ENCODE assay signal across 8 mouse cellular contexts in genomic region chr1:136136547-136136946, GRCm38 (mm10). TPM values are rescaled to one million over a fixed set of nuclear protein-coding genes. Genes with fewer than 3 reads are reported as not detected.
DNase-seq lines count a peak whose midpoint lies in the region; ATAC-seq and TF ChIP-seq lines count a peak whose summit lies in the region.

No protein-coding gene starts in this region.

- no peaks in the 10 kb centered on the region for H3K9me3 ChIP-seq in lung, embryonic 14.5 days (ENCODE audit: low read depth, low read length)
- H3K9me3 ChIP-seq in embryonic facial prominence, embryonic 15.5 days (replicated peaks) = no peaks in the 10 kb centered on the region
- H3K9me3 ChIP-seq in limb, embryonic 14.5 days (ENCODE audit: control insufficient read depth, low read length) = no peaks in the 10 kb centered on the region
- no peaks in the 10 kb centered on the region for H3K9me3 ChIP-seq in kidney, embryonic 16.5 days (ENCODE audit: low read length)

- TF ChIP-seq CTCF in lung, embryonic 14.5 days (IDR thresholded peaks at IDR 0.05; ENCODE audit: low read depth) = no peak
- no peak for TF ChIP-seq CTCF in lung, adult 2 months (IDR thresholded peaks at IDR 0.05; ENCODE audit: insufficient read depth, low read length)
- no peak for TF ChIP-seq CTCF in olfactory bulb, adult 2 months (IDR thresholded peaks at IDR 0.05; ENCODE audit: insufficient read depth, low read depth, low read length)

- peak; percentile 80 for ATAC-seq in lung, embryonic 14.5 days (ENCODE audit: insufficient read depth)
- ATAC-seq in embryonic facial prominence, embryonic 15.5 days (ENCODE audit: insufficient number of reproducible peaks, low FRiP score, low TSS enrichment, low read depth) = peak; percentile 40
- ATAC-seq in limb, embryonic 14.5 days (ENCODE audit: low FRiP score, low read depth) = peak; percentile 27; the same call in 1 of the 2 replicates
- ATAC-seq in inflammation-experienced regulatory T-cells, adult 6 months = no peak
- ATAC-seq in kidney, embryonic 16.5 days (ENCODE audit: low FRiP score, low TSS enrichment) = no peak
- ATAC-seq in granulocyte monocyte progenitor cell, adult 5-6 weeks (replicated peaks; ENCODE audit: poor library complexity, severe bottlenecking) = no peak

- no peak overlapping the region for H3K4me3 ChIP-seq in lung, embryonic 14.5 days (ENCODE audit: low read depth, low read length)
- no peak overlapping the region for H3K4me3 ChIP-seq in lung, adult 2 months (replicated peaks; ENCODE audit: extremely low read depth, low read depth, low read length)
- no peak overlapping the region for H3K4me3 ChIP-seq in embryonic facial prominence, embryonic 15.5 days (replicated peaks)
- H3K4me3 ChIP-seq in limb, embryonic 14.5 days (replicated peaks; ENCODE audit: low read length) = no peak overlapping the region
- H3K4me3 ChIP-seq in olfactory bulb, adult 2 months (ENCODE audit: insufficient read depth, low read depth, low read length) = no peak overlapping the region
- H3K4me3 ChIP-seq in kidney, embryonic 16.5 days (ENCODE audit: low read length) = no peak overlapping the region

- no peaks in the 10 kb centered on the region for H3K36me3 ChIP-seq in lung, embryonic 14.5 days (ENCODE audit: insufficient read depth)
- no peaks in the 10 kb centered on the region for H3K36me3 ChIP-seq in embryonic facial prominence, embryonic 15.5 days
- no peaks in the 10 kb centered on the region for H3K36me3 ChIP-seq in limb, embryonic 14.5 days (ENCODE audit: control insufficient read depth, insufficient read depth, low read length)
- no peaks in the 10 kb centered on the region for H3K36me3 ChIP-seq in kidney, embryonic 16.5 days (ENCODE audit: insufficient read depth, low read length)

- no peaks in the 10 kb centered on the region for H3K27me3 ChIP-seq in lung, embryonic 14.5 days (ENCODE audit: insufficient read depth, low read length)
- no peaks in the 10 kb centered on the region for H3K27me3 ChIP-seq in embryonic facial prominence, embryonic 15.5 days
- no peaks in the 10 kb centered on the region for H3K27me3 ChIP-seq in limb, embryonic 14.5 days (ENCODE audit: control insufficient read depth, insufficient read depth, low read length)
- H3K27me3 ChIP-seq in kidney, embryonic 16.5 days (ENCODE audit: insufficient read depth, low read length) = no peaks in the 10 kb centered on the region

- peak overlapping the region; percentile 85 for H3K27ac ChIP-seq in lung, embryonic 14.5 days (ENCODE audit: low read depth)
- H3K27ac ChIP-seq in embryonic facial prominence, embryonic 15.5 days (replicated peaks) = peak overlapping the region; percentile 61
- peak overlapping the region; percentile 67 for H3K27ac ChIP-seq in limb, embryonic 14.5 days (replicated peaks; ENCODE audit: low read depth, low read length)
- peak overlapping the region; percentile 47 for H3K27ac ChIP-seq in olfactory bulb, adult 2 months (ENCODE audit: insufficient read depth, low read depth, low read length)
- no peak overlapping the region for H3K27ac ChIP-seq in kidney, embryonic 16.5 days (ENCODE audit: low read length)

- H3K9ac ChIP-seq in lung, embryonic 14.5 days = no peak overlapping the region
- no peak overlapping the region for H3K9ac ChIP-seq in embryonic facial prominence, embryonic 15.5 days
- H3K9ac ChIP-seq in limb, embryonic 14.5 days (ENCODE audit: low read depth, low read length, severe bottlenecking) = no peak overlapping the region
- H3K9ac ChIP-seq in kidney, embryonic 16.5 days (replicated peaks; ENCODE audit: low read length) = no peak overlapping the region

- 30% methylated on average over 4 of the region's 4 CpGs for WGBS in lung, embryonic 14.5 days
- WGBS in lung, adult 2 months = 58% methylated on average over 4 of the region's 4 CpGs
- 41% methylated on average over 4 of the region's 4 CpGs for WGBS in embryonic facial prominence, embryonic 15.5 days
- 29% methylated on average over 4 of the region's 4 CpGs for WGBS in limb, embryonic 14.5 days
- WGBS in olfactory bulb, adult 2 months = 48% methylated on average over 4 of the region's 4 CpGs
- WGBS in kidney, embryonic 16.5 days = 47% methylated on average over 4 of the region's 4 CpGs

- peak overlapping the region; percentile 29; the same call in 1 of the 2 replicates for H3K4me2 ChIP-seq in lung, embryonic 14.5 days
- no peak overlapping the region for H3K4me2 ChIP-seq in embryonic facial prominence, embryonic 15.5 days (replicated peaks)
- peak overlapping the region; percentile 11; the same call in 1 of the 2 replicates for H3K4me2 ChIP-seq in limb, embryonic 14.5 days (replicated peaks; ENCODE audit: low read depth, low read length, severe bottlenecking)
- no peak overlapping the region for H3K4me2 ChIP-seq in kidney, embryonic 16.5 days (replicated peaks; ENCODE audit: low read depth, low read length)

- peaks cover 76% of the 10 kb centered on the region for H3K4me1 ChIP-seq in lung, embryonic 14.5 days (ENCODE audit: insufficient read depth)
- peaks cover 42% of the 10 kb centered on the region for H3K4me1 ChIP-seq in lung, adult 2 months (ENCODE audit: control insufficient read depth, insufficient read depth, low read length)
- H3K4me1 ChIP-seq in embryonic facial prominence, embryonic 15.5 days = peaks cover 98% of the 10 kb centered on the region
- peaks cover 74% of the 10 kb centered on the region for H3K4me1 ChIP-seq in limb, embryonic 14.5 days (ENCODE audit: control insufficient read depth, insufficient read depth, low read length)
- peaks cover 70% of the 10 kb centered on the region for H3K4me1 ChIP-seq in olfactory bulb, adult 2 months (ENCODE audit: control insufficient read depth, insufficient read depth, low read length)
- peaks cover 89% of the 10 kb centered on the region for H3K4me1 ChIP-seq in kidney, embryonic 16.5 days (ENCODE audit: insufficient read depth, low read length)

- peak; percentile 87 for DNase-seq in lung, embryonic 14.5 days
- no peak for DNase-seq in lung, adult 2 months
- DNase-seq in limb, embryonic 14.5 days (ENCODE audit: low spot score) = peak; percentile 71

- TF ChIP-seq POLR2A in lung, adult 2 months (IDR thresholded peaks at IDR 0.05; ENCODE audit: borderline replicate concordance, extremely low read depth, low read depth, low read length) = no peak
- no peak for TF ChIP-seq POLR2A in limb, embryonic 14.5 days (IDR thresholded peaks at IDR 0.05; ENCODE audit: borderline replicate concordance, extremely low read depth, insufficient read depth, insufficient read length)
- TF ChIP-seq POLR2A in olfactory bulb, adult 2 months (IDR thresholded peaks at IDR 0.05; ENCODE audit: insufficient read depth, low read depth, low read length) = no peak

RNA-seq across cellular contexts. Expression of gene Kif21b, which starts 5.4 kb away (rescaled TPM):
- 3.8 and 4.1 TPM in 2 replicates for polyA plus RNA-seq in lung, embryonic 14.5 days (2014; fragmentation: Nextera tagmentation; extraction: Ambion mirVana)
- 12.1 and 14.4 TPM in 2 replicates for polyA plus RNA-seq in lung, adult 2 months (2012; rRNA removed)
- polyA plus RNA-seq in embryonic facial prominence, embryonic 15.5 days (2015; fragmentation: Nextera tagmentation; extraction: Ambion mirVana) = 2.8 TPM in 2 replicates
- polyA plus RNA-seq in limb, embryonic 14.5 days (2012; rRNA removed) = 10.9 and 13.2 TPM in 2 replicates
- 3.6 and 3.8 TPM in 2 replicates for polyA plus RNA-seq in limb, embryonic 14.5 days (2014; fragmentation: Nextera tagmentation; extraction: Ambion mirVana)
- 94.8 and 211 TPM in 2 replicates for polyA plus RNA-seq in olfactory bulb, adult 2 months (2012; ENCODE audit: insufficient read depth, insufficient read length, low replicate concordance, missing spikeins)
- 10 to 100 TPM; 23.8 to 43.9 (median 33.8) TPM for polyA plus RNA-seq in inflammation-experienced regulatory T-cells, adult 6 months (2017; shearing (Covaris generic))
- 2.2 TPM in 2 replicates for polyA plus RNA-seq in kidney, embryonic 16.5 days (2015; fragmentation: Nextera tagmentation; extraction: Ambion mirVana)
- 10.8 and 12.4 TPM in 2 replicates for total RNA-seq in granulocyte monocyte progenitor cell, adult 5-6 weeks (2014; fragmentation: Nextera tagmentation)
- total RNA-seq in granulocyte monocyte progenitor cell, adult 5-6 weeks (2017) = 5.6 and 6.6 TPM in 2 replicates

Comparison
In these comparisons a context has a peak if more than half of its experiments do, and no peak if none do; other contexts are left out.
1. ATAC-seq: peak in lung, embryonic 14.5 days (single experiment), embryonic facial prominence, embryonic 15.5 days (single experiment) and limb, embryonic 14.5 days (single experiment); none in inflammation-experienced regulatory T-cells, adult 6 months (single experiment), kidney, embryonic 16.5 days (single experiment) and granulocyte monocyte progenitor cell, adult 5-6 weeks (single experiment).
2. H3K4me2 ChIP-seq: peak in lung, embryonic 14.5 days (single experiment) and limb, embryonic 14.5 days (single experiment); none in embryonic facial prominence, embryonic 15.5 days (single experiment) and kidney, embryonic 16.5 days (single experiment).